Mouse (Mus musculus) T-helper 1 cell (primary cell): Measurements from ENCODE around the gene Fnbp1l.

ENCODE experiments used
- in situ Hi-C: fragments of 300-600 bp; cut with MboI, MseI; formaldehyde crosslinking; loops from one replicate; pipeline ENCODE4 v1.15.1; 2025; ENCODE audit warnings: high pct_unique_total_duplicates

The Fnbp1l gene

GRCm38 (mm10) chr3:122606105-122606801 lies 13.3 kb downstream of the Fnbp1l start:
- in situ Hi-C loops = no loop called here

DNA sequence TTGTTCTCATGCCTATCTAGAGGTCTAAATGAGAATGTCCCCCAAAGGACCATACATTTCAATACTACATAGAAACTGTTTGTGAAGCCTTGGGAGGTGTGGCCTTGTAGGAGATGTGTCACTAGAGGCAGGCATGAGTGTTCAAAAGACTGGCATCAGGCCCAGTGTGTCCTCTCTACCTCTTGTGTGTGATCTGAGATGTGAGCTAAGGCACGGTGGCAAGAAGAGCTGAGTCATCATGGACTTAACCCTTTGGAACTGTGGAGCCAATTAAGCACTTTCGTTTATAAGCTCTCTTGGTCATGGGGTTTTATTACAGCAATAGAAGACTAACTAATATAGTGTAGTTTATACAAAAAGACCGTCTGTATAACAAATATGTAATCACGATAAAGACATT lies 16.3 kb downstream of the Fnbp1l start:
- in situ Hi-C loops = no loop called here

DNA sequence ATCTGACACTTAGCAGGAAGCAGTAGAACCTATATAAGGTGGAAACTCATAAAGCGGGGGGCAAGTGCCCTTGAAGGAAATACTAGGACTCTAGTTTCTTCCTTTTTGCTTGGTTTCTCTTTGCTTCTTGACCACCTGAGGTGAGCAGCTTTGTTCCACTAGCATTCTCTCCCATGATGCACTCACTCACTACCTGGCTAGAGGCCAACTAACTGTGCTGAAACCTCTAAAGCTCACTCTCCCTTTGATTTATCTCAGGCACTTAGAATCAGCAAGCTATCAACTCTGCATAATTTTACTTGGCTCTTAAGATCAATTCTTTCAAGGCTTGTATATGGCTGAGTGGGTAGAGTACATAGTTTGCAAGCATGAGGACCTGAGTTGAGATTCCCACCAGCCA lies 17.1 kb downstream of the Fnbp1l start:
- in situ Hi-C loops = no loop called here

GRCm38 (mm10) chr3:122599291-122599690 lies 20.2 kb downstream of the Fnbp1l start:
- in situ Hi-C loops = no loop called here

DNA sequence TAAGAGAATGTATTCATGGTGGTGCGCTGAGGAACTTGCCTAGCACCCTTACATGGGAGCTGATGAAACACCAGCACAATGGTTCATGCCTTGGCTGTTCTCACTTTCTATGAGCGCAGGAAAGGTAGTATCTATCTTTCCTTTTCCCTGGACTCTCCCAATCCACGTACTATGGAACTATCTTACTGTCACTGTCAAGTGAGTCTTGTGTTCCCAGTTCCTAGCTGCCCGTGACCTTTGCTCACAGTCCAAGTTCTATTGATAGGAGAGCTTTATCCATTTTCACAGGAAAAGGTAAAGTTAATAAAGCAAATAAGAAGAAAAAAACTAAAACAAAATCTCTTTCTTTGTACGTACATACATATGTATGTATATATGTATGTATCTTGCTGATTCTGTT lies 28.7 kb downstream of the Fnbp1l start:
- in situ Hi-C loops = no loop called here

DNA sequence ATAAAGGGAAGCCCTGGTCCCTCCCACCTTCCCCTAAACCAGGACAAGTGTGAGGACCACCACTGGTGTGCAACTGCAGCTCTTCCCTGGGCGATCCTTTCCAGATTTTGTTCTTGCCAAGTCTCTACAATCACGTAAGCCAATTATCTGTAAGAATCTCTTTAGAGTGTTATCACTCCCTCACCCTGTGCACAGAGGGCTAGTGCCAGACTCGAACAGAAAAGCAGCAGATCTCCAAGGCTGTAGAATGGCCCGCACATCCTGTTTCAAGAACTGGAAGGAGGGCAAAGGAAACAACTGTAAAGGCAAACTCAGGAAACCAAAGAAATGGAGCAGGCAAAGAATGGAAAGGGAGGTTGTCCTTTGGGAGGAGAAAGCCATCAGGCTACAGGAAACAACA lies 29.2 kb downstream of the Fnbp1l start:
- in situ Hi-C loops = no loop called here

DNA sequence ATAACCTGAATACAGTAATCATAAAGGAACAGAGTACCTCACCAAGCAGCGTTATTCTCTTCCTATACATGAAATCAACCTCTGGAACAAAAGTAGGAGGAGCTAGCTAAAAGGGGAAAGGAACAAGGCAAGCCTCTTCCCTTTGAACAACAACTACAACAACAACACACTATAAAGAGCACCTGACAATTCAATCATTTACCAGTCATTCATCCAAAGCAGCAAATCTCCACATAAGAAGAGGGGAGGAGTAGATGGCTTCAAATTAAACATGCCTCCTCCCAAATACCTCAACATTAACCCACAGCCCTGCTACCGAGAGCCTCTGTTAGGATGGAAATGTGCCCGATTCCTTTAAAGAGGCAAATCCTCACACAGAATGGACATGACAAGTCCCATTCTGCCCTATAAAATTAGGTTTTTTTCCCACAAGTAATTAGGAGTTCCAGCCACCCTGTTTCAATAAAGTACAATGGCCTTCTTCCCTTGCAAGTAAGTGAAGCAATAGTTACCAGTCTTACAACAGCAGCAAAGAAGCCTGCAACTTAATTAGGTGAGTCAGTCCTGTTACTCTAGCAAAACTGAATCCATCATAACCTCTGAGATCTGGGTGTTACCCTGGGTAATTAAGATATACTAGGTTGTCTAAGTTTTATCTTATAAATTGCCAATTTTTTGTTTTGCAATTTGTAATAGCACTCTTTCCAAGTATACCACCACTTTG lies 32.4 kb downstream of the Fnbp1l start:
- in situ Hi-C loops = no loop called here

DNA sequence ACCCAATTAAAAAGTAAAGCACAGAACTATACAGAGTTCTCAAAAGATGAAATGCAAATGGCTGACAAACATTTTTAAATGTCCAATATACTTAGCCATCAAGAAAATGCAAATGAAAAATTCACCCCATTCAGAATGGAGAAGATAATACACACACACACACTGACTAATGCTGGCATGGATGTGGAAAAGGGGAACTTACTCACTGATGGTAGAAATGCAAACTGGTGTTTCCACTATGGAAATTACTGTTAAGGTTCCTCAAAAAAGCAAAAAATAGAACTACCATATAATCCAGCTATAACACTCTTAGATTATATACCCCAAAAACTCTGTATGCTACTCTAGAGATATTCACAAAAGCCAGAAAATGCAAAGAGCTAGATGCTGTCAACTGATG lies 42.2 kb downstream of the Fnbp1l start:
- in situ Hi-C loops = loop anchor here (5.0 kb wide), 1 partner anchor 60 kb away; no protein-coding TSS in a partner anchor

GRCm38 (mm10) chr3:122574921-122575320 lies 44.6 kb downstream of the Fnbp1l start:
- in situ Hi-C loops = loop anchor here (5.0 kb wide), 1 partner anchor 58 kb away; no protein-coding TSS in a partner anchor

DNA sequence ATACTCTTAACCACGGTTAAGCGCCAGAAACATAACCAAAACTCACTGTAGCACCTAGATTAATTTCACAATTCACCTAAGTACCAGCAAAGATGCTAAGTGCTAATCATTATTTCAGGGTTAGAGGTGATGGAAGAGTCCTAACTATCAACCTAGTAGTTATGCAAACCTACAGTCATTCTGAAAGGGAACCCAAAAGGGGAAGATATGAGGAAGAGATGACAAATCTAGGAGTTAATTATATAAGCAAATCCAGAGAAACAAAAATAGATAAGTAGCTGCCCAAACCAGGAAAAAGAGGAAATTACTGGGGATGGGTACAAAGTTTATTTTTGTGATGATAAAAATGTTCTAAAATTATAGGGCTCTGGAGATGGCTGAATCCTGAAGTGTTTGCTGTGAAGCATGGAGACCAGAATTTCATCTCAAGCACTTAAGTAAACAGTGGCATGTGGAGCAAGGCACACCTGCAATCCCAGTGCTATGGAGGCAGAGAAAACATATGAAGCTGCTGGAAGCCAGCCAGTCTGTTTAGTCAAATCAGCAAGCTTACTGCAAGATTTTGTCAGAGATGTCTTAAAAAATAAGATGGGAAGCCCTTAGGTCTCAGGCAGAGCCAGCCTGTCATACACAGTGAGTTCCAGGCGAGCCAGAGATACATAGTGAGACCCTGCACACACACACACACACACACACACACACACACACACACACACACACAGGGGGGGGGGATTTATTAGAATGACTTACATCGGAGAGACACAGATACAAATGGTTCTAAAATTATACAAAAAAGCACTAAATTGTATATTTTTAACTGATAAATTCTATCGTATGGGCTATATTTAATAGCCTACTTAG lies 45.9 kb downstream of the Fnbp1l start:
- in situ Hi-C loops = no loop called here

DNA sequence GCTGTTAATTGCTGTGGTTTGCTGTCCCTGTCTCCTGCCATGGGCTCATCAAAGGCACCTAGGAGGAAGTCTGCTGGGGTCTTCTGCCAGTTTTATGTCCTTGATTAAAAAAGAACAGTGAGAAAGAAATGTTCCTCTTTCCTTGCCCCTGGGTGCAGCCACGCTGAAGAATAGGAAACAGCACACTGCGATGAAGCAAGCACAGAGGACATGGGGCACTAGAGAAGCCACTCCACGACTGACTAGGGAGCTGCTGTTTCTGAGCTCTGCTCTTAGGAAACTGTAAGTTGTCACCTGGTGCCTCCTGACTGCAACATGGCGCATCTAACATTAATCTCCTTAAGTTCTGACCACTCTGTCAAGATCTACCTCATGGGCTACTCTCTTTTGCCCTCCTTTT lies 53.0 kb downstream of the Fnbp1l start:
- in situ Hi-C loops = no loop called here

GRCm38 (mm10) chr3:122566112-122566511 lies 53.4 kb downstream of the Fnbp1l start:
- in situ Hi-C loops = no loop called here

DNA sequence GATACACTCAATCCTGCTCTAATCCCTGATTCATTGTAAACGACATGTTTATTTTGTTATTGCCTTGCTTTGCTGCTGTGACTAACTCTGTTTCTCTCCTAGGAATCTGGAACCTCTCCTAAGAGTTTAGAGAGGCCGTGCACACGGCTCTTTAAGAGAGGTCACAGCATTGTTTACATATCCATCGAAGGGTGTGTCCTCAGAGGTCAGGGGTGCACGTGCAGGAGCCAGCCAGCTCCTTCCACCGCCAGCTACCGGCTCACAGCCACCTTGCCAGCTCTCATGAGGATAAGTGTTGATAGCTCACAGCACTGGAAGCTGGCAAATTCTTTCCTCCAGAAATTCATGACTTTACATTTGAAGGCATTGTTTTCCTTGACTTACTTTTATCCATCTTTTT lies 54.2 kb downstream of the Fnbp1l start:
- in situ Hi-C loops = no loop called here

- in situ Hi-C loops = no loop called here
Measured at GRCm38 (mm10) chr3:122557766-122558165, 61.7 kb downstream of the Fnbp1l start.

- in situ Hi-C loops = no loop called here
Measured at GRCm38 (mm10) chr3:122551174-122551573, 68.3 kb downstream of the Fnbp1l start.

DNA sequence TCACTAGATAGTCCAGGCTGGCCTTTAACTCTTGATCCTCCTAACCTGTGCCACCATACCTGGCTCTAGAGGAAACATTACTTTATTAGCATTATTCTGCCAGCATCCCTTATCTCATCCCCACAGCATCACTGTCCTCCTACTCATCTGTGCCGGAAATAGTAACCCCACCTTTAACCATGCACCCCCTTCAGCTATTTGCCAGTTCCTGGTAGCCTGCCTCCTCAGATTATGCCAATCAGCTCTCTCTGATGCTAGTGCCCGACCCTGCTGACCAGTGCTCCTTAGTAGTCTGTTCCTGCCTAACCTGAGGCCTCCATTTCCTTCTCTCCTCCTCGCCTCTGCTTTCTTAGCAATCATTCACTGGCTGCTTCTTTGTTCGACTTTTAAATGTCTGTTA lies 72.0 kb downstream of the Fnbp1l start:
- in situ Hi-C loops = no loop called here

DNA sequence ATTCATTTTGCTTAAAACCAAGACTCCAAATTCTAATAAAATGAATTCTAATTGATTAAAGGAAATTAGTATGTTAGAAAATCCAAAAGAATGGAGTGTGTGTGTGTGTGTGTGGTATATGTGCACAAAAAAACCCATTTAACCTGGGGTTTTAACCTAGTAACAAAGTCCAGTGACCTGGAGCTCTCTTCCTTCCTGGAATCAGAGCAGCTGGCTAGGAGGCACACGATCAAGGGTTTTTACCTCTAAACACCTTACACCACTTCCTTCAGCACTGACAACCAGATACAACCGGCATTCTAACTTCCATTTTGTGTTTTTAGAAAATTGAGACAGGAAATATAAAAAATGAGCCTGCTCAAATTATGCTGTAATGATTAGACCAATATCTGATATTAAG lies 74.2 kb downstream of the Fnbp1l start:
- in situ Hi-C loops = no loop called here

DNA sequence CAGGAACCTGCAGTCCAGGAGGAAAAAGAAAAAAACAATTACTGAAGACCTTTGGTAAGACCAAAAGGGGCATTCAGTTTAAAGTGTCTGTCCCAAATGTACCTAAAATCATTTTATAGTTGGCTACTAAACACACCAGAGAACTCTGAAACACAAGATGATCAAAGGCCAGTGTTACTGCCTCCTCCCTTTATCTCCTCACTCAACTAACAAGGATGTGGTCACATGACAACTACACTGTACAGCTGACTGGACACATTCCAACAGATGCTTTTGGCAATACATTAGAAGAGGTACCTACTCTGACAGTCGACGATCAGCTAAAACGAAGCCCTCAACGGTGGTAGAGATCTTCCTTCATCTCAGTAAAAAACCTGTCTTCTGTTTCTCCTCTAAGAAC lies 78.6 kb downstream of the Fnbp1l start:
- in situ Hi-C loops = no loop called here

DNA sequence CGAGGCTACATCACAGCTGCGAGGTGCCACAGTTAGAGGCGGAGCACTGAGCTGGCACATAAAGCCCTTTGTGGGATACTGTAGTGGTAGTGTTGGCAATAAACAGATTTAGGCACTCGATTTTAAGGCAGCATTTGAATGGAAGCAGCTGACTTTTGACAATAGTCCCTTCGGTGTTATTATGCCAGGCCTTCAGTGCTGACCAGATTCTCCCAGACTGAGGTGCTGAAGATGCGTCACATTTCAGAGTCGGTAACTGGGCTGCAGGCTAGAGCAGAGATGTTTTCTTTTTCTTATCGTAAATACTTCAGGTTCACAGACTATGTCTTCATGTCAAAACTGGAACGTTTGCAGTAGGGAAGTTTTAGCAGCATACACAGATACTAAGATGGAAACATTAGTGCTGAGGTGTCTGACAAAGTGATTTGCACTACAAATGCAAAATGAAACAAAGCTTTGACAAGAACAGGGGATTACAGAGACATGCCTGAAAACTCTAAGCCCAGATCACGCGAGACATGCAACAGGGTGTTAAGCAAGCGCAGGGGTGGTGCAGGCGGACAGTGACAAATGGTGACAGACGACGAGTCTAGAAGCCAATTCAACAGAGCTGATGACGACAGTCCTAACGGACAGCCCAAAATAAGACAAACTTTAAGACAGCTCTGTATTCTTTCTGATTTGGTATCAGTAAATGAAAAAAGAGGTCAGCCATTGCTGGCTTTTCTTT lies 79.4 kb downstream of the Fnbp1l start:
- in situ Hi-C loops = no loop called here

GRCm38 (mm10) chr3:122538851-122539250 lies 80.7 kb downstream of the Fnbp1l start:
- in situ Hi-C loops = no loop called here

GRCm38 (mm10) chr3:122535938-122536703 lies 83.4 kb downstream of the Fnbp1l start:
- in situ Hi-C loops = no loop called here
